Mouse (Mus musculus): Measurements from ENCODE around the gene AI464131.

DNA sequence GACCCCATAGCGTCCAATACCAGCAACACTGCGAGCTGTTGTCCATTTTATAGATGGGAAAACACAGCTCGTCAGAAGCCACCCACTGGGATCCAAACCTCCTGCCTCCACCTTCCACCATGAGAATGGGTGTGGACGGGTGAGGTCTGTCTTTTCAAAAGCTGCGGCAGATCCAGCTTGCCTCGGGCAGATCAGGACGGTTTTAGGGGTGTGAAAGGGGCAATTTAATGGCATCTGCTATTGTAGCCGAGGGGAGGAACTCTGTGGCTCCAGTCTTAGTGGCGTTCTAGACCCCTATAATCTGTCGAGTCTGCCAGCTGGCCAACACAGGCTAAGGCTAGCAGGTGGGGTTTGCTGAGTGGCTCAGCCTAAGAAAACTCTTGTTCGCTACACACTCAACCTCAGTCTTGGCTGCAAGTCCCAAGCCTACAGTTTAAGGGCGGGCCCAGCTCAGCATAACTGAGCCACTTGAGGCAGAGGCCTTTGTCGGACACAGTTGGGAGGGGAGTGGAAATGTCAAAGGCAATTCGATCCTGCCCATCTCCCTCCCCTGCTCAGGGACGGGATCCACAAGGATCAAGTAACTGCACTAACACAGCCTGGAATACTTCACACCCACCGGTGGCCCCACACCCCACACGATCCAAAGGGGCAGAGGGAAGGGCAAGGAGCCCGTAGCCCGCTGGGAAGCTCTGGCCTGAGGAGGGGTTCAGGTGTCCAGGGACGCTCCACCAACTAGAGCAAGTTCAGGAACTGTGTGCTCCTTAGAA is 520 bp downstream of the AI464131 start:
- TF ChIP-seq FLI1 (IDR thresholded peaks at IDR 0.05; ENCODE audit: low read length): no peak
- TF ChIP-seq GATA1 (IDR thresholded peaks at IDR 0.05; ENCODE audit: borderline replicate concordance, low read length): no peak

Data from megakaryocyte, embryonic 14.5 days (primary cell).